Mouse (Mus musculus): Measurements from ENCODE around the gene Rps6kl1.

Gene Rps6kl1

DNA sequence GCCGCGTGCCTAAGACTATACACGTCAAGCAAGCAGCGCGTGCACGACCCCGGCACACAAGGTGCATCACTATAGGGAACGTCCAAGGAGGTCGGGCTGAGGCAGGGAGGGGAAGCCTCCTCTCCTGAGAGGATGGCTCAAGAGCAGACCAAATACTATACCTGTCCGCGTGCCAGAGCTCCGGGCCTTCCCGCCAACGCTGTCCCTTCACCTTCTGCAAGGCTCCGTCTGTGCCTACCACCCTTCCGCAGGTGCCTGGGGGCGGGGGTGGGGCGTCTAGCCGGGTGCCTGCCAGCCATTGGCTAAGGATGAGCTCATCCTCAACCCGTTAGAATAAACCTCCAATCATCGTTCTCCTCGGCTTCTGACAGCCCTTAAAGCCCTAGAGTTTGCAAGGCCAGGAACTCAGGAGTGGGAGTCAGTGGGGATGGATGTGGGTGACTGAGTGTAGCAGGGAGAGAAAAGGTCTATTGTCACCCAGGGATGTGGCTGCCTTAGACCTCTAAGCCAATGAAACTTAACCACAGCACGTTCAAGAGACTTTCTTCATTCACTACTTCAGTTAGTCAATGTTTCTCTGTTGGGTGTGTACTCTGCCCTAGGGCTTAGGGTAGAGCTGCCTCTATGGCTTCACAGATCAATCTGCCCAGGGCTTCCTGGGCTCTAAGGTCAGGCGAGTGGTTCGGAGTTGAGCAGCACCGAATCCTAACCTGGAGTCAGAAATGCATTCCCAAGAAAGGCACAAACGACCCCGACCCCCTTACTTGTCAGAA, at the start of gene Rps6kl1:
Gene Rps6kl1 (minus strand): TSS at position 263 of the 773 bp plus-strand sequence.
- H3K9me3 ChIP-seq (ENCODE audit: low read length) = no peaks in the 10 kb centered on the region
- peaks cover 54% of the 10 kb centered on the region for H3K27me3 ChIP-seq (ENCODE audit: insufficient read depth, low read length)
- H3K36me3 ChIP-seq (ENCODE audit: insufficient read depth, low read length) = no peaks in the 10 kb centered on the region
- TF ChIP-seq POU5F1 (IDR thresholded peaks at IDR 0.05; ENCODE audit: borderline replicate concordance, low read length) (no peak), NANOG (IDR thresholded peaks at IDR 0.05; ENCODE audit: borderline replicate concordance, low read length) (no peak), CTCF (conservative IDR thresholded peaks at IDR 0.05; ENCODE audit: low read length) (no peak)
- peaks cover 23% of the 10 kb centered on the region for H3K4me1 ChIP-seq (replicated peaks; ENCODE audit: low read depth, low read length)
- H3K4me3 ChIP-seq (replicated peaks; ENCODE audit: low read length) = peak within 1 kb of the TSS; percentile 78

- TF ChIP-seq CTCF (conservative IDR thresholded peaks at IDR 0.05; ENCODE audit: low read length) = no peak
- TF ChIP-seq POU5F1 (IDR thresholded peaks at IDR 0.05; ENCODE audit: borderline replicate concordance, low read length) = no peak
- TF ChIP-seq NANOG (IDR thresholded peaks at IDR 0.05; ENCODE audit: borderline replicate concordance, low read length) = no peak
- Histone ChIP-seq H3K4me3 (replicated peaks; ENCODE audit: low read length) (no peak overlapping the region), H3K27me3 (ENCODE audit: insufficient read depth, low read length) (peaks cover 8% of the 10 kb centered on the region; the same call in 1 of the 2 replicates), H3K4me1 (replicated peaks; ENCODE audit: low read depth, low read length) (peaks cover 46% of the 10 kb centered on the region), H3K9me3 (ENCODE audit: low read length) (no peaks in the 10 kb centered on the region), H3K36me3 (ENCODE audit: insufficient read depth, low read length) (no peaks in the 10 kb centered on the region)
Observed at GRCm38 (mm10) chr12:85199954-85200353, 48.9 kb upstream of the Rps6kl1 start.

GRCm38 (mm10) chr12:85197936-85198335, 46.9 kb upstream of the Rps6kl1 start:
- Histone ChIP-seq H3K9me3 (ENCODE audit: low read length) (no peaks in the 10 kb centered on the region), H3K4me1 (replicated peaks; ENCODE audit: low read depth, low read length) (peaks cover 45% of the 10 kb centered on the region), H3K4me3 (replicated peaks; ENCODE audit: low read length) (no peak overlapping the region), H3K27me3 (ENCODE audit: insufficient read depth, low read length) (peaks cover 27% of the 10 kb centered on the region), H3K36me3 (ENCODE audit: insufficient read depth, low read length) (no peaks in the 10 kb centered on the region)
- no peak for TF ChIP-seq POU5F1 (IDR thresholded peaks at IDR 0.05; ENCODE audit: borderline replicate concordance, low read length)
- TF ChIP-seq CTCF (conservative IDR thresholded peaks at IDR 0.05; ENCODE audit: low read length) = no peak
- TF ChIP-seq NANOG (IDR thresholded peaks at IDR 0.05; ENCODE audit: borderline replicate concordance, low read length) = no peak

- Histone ChIP-seq H3K27me3 (ENCODE audit: insufficient read depth, low read length) (peaks cover 32% of the 10 kb centered on the region), H3K9me3 (ENCODE audit: low read length) (no peaks in the 10 kb centered on the region), H3K4me3 (replicated peaks; ENCODE audit: low read length) (no peak overlapping the region), H3K4me1 (replicated peaks; ENCODE audit: low read depth, low read length) (peaks cover 50% of the 10 kb centered on the region), H3K36me3 (ENCODE audit: insufficient read depth, low read length) (no peaks in the 10 kb centered on the region)
- TF ChIP-seq POU5F1 (IDR thresholded peaks at IDR 0.05; ENCODE audit: borderline replicate concordance, low read length) (no peak), NANOG (IDR thresholded peaks at IDR 0.05; ENCODE audit: borderline replicate concordance, low read length) (no peak), CTCF (conservative IDR thresholded peaks at IDR 0.05; ENCODE audit: low read length) (no peak)
Observed at GRCm38 (mm10) chr12:85197371-85197770, 46.3 kb upstream of the Rps6kl1 start.

- no peak for TF ChIP-seq CTCF (conservative IDR thresholded peaks at IDR 0.05; ENCODE audit: low read length)
- TF ChIP-seq NANOG (IDR thresholded peaks at IDR 0.05; ENCODE audit: borderline replicate concordance, low read length) = no peak
- no peak for TF ChIP-seq POU5F1 (IDR thresholded peaks at IDR 0.05; ENCODE audit: borderline replicate concordance, low read length)
- Histone ChIP-seq H3K36me3 (ENCODE audit: insufficient read depth, low read length) (no peaks in the 10 kb centered on the region), H3K27me3 (ENCODE audit: insufficient read depth, low read length) (peaks cover 32% of the 10 kb centered on the region), H3K4me3 (replicated peaks; ENCODE audit: low read length) (no peak overlapping the region), H3K9me3 (ENCODE audit: low read length) (no peaks in the 10 kb centered on the region), H3K4me1 (replicated peaks; ENCODE audit: low read depth, low read length) (peaks cover 42% of the 10 kb centered on the region)
Observed at GRCm38 (mm10) chr12:85196191-85196590, 45.1 kb upstream of the Rps6kl1 start.

DNA sequence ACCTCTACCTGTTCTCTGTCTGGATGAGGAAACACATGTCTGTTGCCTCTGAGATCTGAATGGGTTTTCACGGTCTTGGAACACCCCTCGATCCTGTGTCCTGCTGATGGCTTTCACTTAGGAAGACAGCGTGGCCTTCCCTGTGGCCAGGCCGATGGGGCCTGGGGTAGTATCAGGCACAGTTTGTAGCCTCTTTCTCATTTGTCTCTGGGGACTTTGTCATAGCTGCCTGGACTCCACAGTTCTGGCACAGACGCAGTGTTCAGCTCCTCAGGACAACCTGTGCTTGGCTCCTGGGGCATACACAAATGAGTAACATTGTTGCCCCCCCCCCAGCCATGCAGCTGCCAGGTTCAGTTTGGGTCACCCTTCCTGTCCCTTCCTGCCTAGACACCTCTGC, 44.0 kb upstream of the Rps6kl1 start:
- H3K36me3 ChIP-seq (ENCODE audit: insufficient read depth, low read length) = no peaks in the 10 kb centered on the region
- H3K27me3 ChIP-seq (ENCODE audit: insufficient read depth, low read length) = peaks cover 32% of the 10 kb centered on the region
- TF ChIP-seq POU5F1 (IDR thresholded peaks at IDR 0.05; ENCODE audit: borderline replicate concordance, low read length) = no peak
- TF ChIP-seq CTCF (conservative IDR thresholded peaks at IDR 0.05; ENCODE audit: low read length) = no peak
- TF ChIP-seq NANOG (IDR thresholded peaks at IDR 0.05; ENCODE audit: borderline replicate concordance, low read length) = no peak
- no peaks in the 10 kb centered on the region for H3K9me3 ChIP-seq (ENCODE audit: low read length)
- peaks cover 41% of the 10 kb centered on the region for H3K4me1 ChIP-seq (replicated peaks; ENCODE audit: low read depth, low read length)
- H3K4me3 ChIP-seq (replicated peaks; ENCODE audit: low read length) = no peak overlapping the region

DNA sequence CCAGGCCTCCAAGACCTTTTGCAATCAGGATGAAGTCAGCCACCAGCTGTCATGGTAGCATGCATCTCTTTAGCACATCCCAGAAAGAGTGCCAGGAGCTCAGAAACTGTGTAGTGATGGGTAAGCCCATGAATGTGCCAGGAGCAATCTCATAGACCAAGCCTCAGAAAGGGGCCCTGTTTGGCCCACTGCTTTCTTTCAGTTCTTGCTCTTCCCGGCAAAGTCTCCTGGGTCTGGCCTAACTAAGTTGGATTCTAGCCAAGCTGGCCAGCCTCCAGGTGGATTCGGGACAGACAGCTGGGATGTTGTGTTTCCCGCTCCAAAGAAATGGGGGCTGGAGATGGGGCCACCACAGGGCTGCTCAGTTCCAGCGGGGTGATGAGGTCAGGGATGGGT, 43.6 kb upstream of the Rps6kl1 start:
- peaks cover 32% of the 10 kb centered on the region for H3K27me3 ChIP-seq (ENCODE audit: insufficient read depth, low read length)
- no peak for TF ChIP-seq POU5F1 (IDR thresholded peaks at IDR 0.05; ENCODE audit: borderline replicate concordance, low read length)
- no peak for TF ChIP-seq CTCF (conservative IDR thresholded peaks at IDR 0.05; ENCODE audit: low read length)
- no peak for TF ChIP-seq NANOG (IDR thresholded peaks at IDR 0.05; ENCODE audit: borderline replicate concordance, low read length)
- no peaks in the 10 kb centered on the region for H3K9me3 ChIP-seq (ENCODE audit: low read length)
- peaks cover 44% of the 10 kb centered on the region for H3K4me1 ChIP-seq (replicated peaks; ENCODE audit: low read depth, low read length)
- no peaks in the 10 kb centered on the region for H3K36me3 ChIP-seq (ENCODE audit: insufficient read depth, low read length)
- H3K4me3 ChIP-seq (replicated peaks; ENCODE audit: low read length) = no peak overlapping the region

DNA sequence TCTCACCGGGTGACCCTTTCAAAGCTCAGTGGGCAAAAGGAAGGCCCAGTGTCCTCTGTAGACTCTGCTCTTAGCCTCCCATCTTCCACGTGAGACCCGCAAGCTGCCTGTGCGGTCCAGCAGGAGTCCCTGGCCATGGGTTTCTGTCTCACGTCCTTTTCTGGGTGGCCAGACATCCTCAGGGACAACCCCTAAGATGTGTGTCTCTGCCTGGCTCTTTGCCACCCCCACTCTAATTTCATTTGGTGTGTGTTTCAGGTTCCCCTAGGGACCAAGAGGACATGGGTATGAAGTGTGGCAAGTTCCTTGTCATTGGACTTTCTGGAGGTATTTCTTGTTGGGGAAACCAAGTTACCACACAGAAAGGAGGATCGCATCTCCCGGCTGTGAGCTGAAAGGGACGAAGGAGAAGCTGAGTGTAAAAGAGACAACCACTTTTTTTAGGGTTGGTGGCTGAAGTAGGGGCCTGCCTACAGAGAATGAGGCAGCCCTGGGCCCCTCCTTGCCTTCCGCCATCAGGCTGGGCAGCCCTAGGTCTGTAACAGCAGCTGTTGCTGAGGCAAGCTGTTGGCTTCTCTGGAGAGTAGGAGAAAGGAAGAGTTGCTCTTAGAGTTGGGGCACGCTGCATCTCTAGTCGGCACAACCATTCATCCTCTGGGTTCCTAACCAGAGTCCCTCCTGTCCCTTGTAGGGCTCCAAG, 43.0 kb upstream of the Rps6kl1 start:
- no peak for TF ChIP-seq CTCF (conservative IDR thresholded peaks at IDR 0.05; ENCODE audit: low read length)
- TF ChIP-seq NANOG (IDR thresholded peaks at IDR 0.05; ENCODE audit: borderline replicate concordance, low read length) = no peak
- TF ChIP-seq POU5F1 (IDR thresholded peaks at IDR 0.05; ENCODE audit: borderline replicate concordance, low read length) = no peak
- H3K4me3 ChIP-seq (replicated peaks; ENCODE audit: low read length) = no peak overlapping the region

More for the DNA sequence above, 43.0 kb upstream of the Rps6kl1 start:
- H3K27me3 ChIP-seq (ENCODE audit: insufficient read depth, low read length) = peaks cover 32% of the 10 kb centered on the region
- H3K36me3 ChIP-seq (ENCODE audit: insufficient read depth, low read length) = no peaks in the 10 kb centered on the region
- H3K9me3 ChIP-seq (ENCODE audit: low read length) = no peaks in the 10 kb centered on the region
- peaks cover 40% of the 10 kb centered on the region for H3K4me1 ChIP-seq (replicated peaks; ENCODE audit: low read depth, low read length)
